Mouse (Mus musculus) ES-E14 (cell line): ENCODE results near the gene Gpr63.

Experiments used
- CHD2 ChIP-seq: IDR thresholded peaks from 2 replicates; pipeline ENCODE4 v1.6.1; 2014; ENCODE audit warnings: mild to moderate bottlenecking, low read depth, low read length, inconsistent platforms
- HCFC1 ChIP-seq: IDR thresholded peaks from 2 replicates; pipeline ENCODE4 v1.6.1; 2012; ENCODE audit warnings: low read length, inconsistent platforms, borderline replicate concordance; ENCODE audit not compliant: insufficient read depth
- MAFK ChIP-seq: IDR thresholded peaks from 2 replicates; pipeline ENCODE4 v1.6.1; 2014; ENCODE audit warnings: mild to moderate bottlenecking, low read depth, low read length, inconsistent platforms; ENCODE audit not compliant: insufficient read depth
- ZC3H11A ChIP-seq: IDR thresholded peaks from 2 replicates; pipeline ENCODE4 v1.6.1; 2012; ENCODE audit warnings: low read depth, mild to moderate bottlenecking, inconsistent platforms, low read length, borderline replicate concordance
- ZNF384 ChIP-seq: IDR thresholded peaks from 2 replicates; pipeline ENCODE4 v1.6.1; 2012; ENCODE audit warnings: low read depth, low read length, inconsistent platforms

GRCm38 (mm10) chr4:25028752-25029151, 62.5 kb downstream of the Gpr63 start:
- TF ChIP-seq MAFK = no peak
- TF ChIP-seq CHD2 = no peak
- TF ChIP-seq ZC3H11A = no peak
- TF ChIP-seq HCFC1 = no peak
- no peak for TF ChIP-seq ZNF384
